Mouse (Mus musculus) brown adipose tissue, adult 24 weeks (tissue): ENCODE measurements at regions not wholly inside any gene's neighbourhood (a gene's known extent, or its start where the extent isn't known, plus 50 kb on each side); places are given as distances from the start of the nearest gene placed in this dataset.

Experiments
- H3K27ac ChIP-seq: fragments of 200-500 bp; replicated peaks from 2 replicates; pipeline ENCODE4 v1.5.1; 2012; ENCODE audit warnings: low read depth, mild to moderate bottlenecking, low read length
- H3K4me1 ChIP-seq: fragments of 200-500 bp; 2 replicates; pipeline ENCODE4 v1.6.1; 2012; ENCODE audit warnings: low read length, mixed read lengths; ENCODE audit not compliant: control insufficient read depth, insufficient read depth, insufficient read length
- H3K4me3 ChIP-seq: fragments of 200-500 bp; 2 replicates; pipeline ENCODE4 v1.5.1; 2012; ENCODE audit warnings: low read depth, mild to moderate bottlenecking, low read length, moderate library complexity; ENCODE audit not compliant: insufficient read depth

DNA sequence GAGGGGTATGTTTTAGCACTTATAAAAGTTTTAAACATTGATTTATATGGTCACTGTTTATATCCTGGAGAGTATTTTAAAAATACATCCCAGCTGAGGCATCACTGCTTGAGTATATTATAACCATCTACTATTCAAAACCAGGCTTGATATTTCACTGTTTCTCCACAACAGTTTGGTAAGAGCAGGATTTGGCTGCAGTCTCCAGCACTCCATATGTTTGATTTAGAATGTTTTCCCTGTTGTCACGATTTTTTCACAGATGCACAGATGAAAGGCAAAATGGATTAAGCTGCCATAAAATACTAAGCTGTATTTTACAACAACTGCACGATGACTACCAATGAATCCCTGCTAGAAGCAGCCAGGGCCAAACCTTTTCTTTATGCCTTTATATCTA lies 166.6 kb downstream of the Cox7b2 start:
- H3K27ac ChIP-seq, result no peak overlapping the region
- no peaks in the 10 kb centered on the region for H3K4me1 ChIP-seq
- no peak overlapping the region for H3K4me3 ChIP-seq

DNA sequence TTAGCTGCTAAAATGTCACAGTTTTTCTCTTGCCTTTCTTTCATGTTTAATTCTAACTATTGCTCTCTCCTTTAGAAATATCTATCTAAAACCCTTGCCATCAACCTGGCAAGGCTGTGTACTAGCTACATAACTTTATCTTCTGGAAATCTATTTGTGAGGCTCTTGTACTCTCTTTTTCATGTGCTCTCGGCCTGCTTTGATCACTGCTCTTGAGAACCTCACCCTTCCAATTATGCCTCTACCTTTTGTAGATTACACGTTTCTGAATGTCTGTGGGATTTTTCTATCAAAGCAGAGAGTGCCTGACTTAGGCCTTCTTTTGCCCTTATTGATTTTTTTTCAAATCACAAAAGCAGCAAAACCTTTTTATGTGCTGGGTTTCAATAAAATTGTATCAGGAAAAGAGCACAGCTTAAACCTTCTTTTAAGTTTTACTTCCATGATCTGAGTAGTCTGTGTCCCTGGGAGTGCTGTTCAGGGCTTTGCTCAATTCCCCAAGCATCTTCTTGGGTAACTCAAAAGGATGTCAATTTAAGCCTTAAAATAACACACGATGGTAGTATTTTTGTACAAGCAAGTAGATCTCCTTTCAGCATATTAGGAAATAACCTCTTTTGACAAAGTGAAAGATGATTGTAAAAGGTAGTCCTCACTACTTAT lies 181.7 kb downstream of the Cox7b2 start:
- Histone ChIP-seq H3K4me1 (no peaks in the 10 kb centered on the region), H3K4me3 (no peak overlapping the region), H3K27ac (no peak overlapping the region)

DNA sequence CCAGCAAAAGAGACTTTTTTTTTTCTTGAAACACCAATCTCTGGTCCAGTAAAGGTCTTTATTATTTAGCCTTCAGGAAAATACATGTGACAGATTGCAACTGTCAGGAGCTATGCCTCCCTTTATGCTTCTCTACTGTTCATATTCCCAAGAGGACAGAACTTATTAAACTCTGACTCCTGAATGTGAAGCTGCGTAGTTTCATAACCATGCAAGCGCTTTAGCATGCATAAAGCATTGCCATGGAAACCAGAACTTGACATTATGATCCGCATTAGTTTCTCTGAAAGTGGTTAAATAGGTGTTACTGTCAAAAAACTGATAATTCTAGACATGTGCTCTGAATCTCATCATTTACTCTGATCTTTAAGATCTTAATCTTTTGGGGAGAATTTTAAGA lies 206.5 kb downstream of the Cox7b2 start:
- H3K4me3 ChIP-seq, result no peak overlapping the region
- no peaks in the 10 kb centered on the region for H3K4me1 ChIP-seq

DNA sequence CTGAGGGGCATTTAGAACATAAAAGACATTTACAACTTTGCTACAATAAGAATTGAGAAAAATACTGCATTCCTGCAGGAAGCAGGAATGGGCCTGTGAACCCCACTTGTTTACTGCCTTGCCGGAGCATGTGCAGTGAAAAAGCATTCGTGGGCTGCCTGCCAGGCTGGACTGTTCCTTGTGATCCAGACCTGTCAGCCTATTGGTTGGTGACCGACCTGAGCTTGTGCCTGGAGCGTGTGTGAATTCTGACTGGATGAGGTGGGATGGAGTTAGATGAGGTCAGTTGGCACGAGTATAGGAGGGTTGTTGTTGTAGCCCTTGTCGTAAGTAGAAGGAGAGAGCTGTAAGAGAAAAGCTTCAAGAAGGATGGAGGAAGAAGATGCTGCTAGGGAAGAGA lies 213.8 kb upstream of the Gabra2 start:
- no peaks in the 10 kb centered on the region for H3K4me1 ChIP-seq
- no peak overlapping the region for H3K4me3 ChIP-seq
- H3K27ac ChIP-seq, result no peak overlapping the region

More for the DNA sequence above, 206.5 kb downstream of the Cox7b2 start:
- no peak overlapping the region for H3K27ac ChIP-seq

DNA sequence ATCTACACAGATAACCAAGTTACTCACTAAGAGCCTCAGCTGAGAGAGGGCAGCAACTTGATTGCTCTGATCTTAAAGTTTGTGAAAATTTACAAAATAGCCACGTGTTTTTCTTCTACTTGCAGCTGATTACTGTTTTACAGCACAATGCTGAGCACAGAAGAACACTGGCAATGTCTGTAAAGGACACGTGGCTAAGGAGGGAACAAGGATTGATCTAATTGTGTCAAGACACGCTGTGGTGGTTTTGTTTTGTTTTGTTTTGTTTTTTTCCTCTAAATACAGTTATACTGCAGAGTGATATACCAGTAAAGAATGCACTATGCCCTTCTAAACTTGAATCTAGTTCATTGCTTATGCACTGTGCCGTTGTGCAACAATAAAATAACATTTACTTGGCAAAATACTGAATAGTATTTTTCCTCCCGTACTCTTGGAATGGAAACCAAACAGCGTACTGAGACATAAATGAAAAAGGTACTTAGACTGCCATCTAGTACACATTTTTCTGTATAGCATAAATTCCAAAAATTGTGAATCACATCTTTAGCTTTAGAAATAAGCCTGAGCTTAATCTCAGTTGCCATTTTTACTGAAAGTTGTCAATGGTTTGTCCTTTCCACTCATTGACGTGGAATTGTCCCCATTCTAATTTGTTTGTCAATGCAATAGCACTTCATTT lies 166.7 kb upstream of the Gabra2 start:
- no peaks in the 10 kb centered on the region for H3K4me1 ChIP-seq
- no peak overlapping the region for H3K4me3 ChIP-seq
- no peak overlapping the region for H3K27ac ChIP-seq

DNA sequence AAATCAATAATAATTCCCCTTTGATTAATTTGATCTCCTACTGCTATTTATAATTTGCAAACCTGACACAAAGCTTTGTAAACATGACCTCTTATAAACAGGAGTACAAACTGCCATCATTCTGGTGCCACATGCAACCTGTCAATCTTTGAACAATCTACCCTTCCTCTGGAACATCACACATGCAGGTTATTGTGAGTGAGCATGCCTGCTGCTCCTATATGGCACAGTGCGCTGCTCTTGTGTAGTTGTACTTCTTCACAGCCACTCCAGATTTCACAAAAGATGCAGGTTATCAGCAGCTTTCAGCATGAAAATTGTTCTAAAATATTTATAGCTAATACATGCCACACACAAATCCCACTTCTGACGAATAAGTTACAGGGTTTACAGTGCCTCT lies 153.6 kb upstream of the Gabra2 start:
- no peaks in the 10 kb centered on the region for H3K4me1 ChIP-seq
- no peak overlapping the region for H3K27ac ChIP-seq
- no peak overlapping the region for H3K4me3 ChIP-seq

DNA sequence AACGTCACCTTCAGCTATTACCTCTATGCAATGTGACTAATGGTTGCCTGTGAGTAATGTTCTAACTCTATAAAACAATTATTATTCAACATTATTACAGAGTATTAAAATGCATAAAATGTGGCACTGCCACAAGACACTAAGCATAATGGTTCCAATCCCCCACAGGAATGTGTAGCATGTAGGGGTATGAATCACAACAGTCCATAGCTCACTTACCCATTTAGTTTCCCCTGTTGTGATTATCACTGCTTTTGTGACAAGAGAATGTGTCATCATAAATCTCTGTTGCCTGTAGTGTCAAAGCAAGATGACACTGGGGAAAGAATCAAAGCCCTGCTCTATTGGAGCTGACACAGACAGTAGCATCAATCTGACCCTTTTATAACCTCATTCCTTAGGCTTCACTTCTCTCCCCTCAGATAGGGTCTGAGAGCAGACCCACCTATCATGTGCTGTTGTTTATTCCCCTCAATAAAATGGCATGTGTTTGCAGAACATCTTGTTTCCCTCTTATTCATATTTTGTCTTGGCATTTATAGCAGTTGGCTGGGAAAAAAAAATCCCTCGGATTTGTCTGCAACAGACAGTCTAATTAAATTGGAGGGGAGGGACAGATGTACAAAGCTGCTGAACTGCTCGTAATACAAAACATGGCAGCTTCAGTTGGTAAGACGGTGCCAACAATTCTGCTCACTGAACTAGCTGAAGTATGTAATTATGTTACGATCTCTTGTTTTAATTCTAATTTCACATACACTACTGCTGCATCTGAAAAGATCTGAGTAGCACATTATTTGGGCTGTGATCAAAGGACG lies 152.9 kb upstream of the Gabra2 start:
- H3K27ac ChIP-seq, result no peak overlapping the region
- no peaks in the 10 kb centered on the region for H3K4me1 ChIP-seq
- H3K4me3 ChIP-seq, result no peak overlapping the region

DNA sequence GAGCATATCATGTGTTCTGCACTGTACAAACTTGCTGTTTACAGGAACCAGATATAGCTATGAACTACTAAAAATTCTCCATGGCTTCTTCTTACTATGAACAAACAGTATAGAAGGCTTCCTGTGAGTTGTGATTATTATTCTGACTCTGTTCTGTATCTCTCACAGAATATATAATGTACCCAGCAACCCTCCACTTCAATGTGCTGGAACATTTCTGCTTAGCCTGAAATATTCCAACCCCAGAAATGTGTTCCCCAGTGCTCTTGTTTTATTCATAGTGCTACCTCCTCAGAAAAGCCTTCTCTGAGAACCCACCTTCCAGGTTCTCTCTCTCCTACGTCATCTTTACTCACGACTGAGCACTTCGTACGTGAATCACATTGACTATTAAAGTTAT lies 132.0 kb upstream of the Gabra2 start:
- H3K27ac ChIP-seq, result no peak overlapping the region
- no peak overlapping the region for H3K4me3 ChIP-seq
- H3K4me1 ChIP-seq, result no peaks in the 10 kb centered on the region

DNA sequence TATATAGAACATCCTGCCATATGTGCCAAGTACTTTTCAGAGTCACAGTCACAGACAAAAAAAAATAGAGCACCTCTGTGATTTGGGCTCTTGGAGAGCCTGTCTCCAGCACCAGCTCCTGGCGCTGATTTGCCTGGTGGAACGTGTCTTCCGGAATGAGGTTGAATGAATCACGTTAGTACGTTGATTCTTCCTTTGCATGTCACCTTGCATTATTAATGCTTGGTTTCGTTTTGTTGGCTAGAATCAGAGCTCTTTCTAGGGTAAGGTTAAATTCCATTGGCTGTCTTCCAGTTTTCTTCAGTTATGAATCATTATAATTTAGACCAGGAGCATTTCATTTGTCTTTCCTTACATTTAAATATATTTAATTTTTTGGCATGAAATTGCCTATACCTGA lies 105.2 kb upstream of the Gabra2 start:
- no peak overlapping the region for H3K27ac ChIP-seq

DNA sequence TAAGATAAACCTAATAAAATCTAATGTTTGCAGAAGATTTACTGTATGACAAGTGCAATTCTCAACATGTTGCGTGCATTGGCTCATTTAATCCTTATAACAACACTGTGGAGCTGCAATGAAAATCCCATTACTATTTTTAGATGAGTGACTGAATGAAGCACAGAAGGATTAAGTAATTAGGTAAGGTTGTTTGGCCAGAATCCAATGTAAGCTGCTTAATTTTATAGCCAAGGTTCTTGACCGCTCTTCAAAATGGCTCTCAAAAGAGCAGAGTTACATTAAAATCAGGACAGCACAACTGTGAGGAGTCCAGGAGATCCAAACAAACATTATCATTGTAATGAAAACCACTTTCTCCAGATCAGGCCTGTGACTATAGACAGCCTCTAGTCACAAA lies 81.7 kb upstream of the Gabra2 start:
- no peaks in the 10 kb centered on the region for H3K4me1 ChIP-seq
- no peak overlapping the region for H3K27ac ChIP-seq
- H3K4me3 ChIP-seq, result no peak overlapping the region

More for the DNA sequence above, 105.2 kb upstream of the Gabra2 start:
- no peaks in the 10 kb centered on the region for H3K4me1 ChIP-seq
- 0 out of 2 replicates have a peak overlapping the region, but pooled peaks have one; percentile 16 for H3K4me3 ChIP-seq

DNA sequence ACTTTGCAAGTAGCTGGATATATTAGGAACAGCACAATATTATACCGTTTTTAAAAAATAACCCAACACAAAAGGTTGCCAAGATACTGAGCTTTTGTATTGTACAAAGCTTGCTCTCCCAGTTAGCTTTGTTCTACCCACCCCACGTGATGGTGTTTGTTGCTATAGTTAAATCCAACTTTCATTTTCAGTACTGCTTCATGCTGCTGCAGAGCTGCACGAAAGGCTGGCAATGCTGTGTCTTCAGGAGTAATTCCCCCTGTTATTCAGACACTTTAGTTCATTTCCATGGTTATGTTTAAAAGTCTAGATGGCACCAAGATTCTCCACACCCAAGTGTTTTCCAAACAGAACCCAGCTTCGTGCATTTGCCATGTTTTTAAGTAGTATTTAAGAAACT lies 74.7 kb upstream of the Gabra2 start:
- Histone ChIP-seq H3K4me3 (no peak overlapping the region), H3K4me1 (no peaks in the 10 kb centered on the region), H3K27ac (no peak overlapping the region)
